Mouse (Mus musculus) heart, embryonic 11.5 days (tissue): ENCODE results near the gene Cd5l. TPM values are rescaled to one million over a fixed set of nuclear protein-coding genes. Genes with fewer than 3 reads are reported as not detected.
"Not testable (repeated sequence)": the region's sequence is repeated elsewhere in the genome, so short reads cannot be mapped to it uniquely, and the experiment has no call there.

Experiments used
- ATAC-seq: fragments of 200-750 bp; cut with Nextera tagmentation; replicated peaks from 2 replicates; pipeline ENCODE4 v1.8.0; 2017; ENCODE audit warnings: moderate library complexity; ENCODE audit not compliant: insufficient number of reproducible peaks, low FRiP score, low TSS enrichment
- H3K27ac ChIP-seq: fragments of 300-500 bp; sonication (generic); 2 replicates; pipeline ENCODE4 v1.5.1; 2014; ENCODE audit warnings: mild to moderate bottlenecking, low read depth, low read length
- H3K27me3 ChIP-seq: fragments of 300-500 bp; sonication (generic); 2 replicates; pipeline ENCODE4 v1.6.1; 2014; ENCODE audit warnings: mild to moderate bottlenecking, low read length, mixed read lengths; ENCODE audit not compliant: control insufficient read depth, insufficient read depth
- H3K36me3 ChIP-seq: fragments of 300-500 bp; sonication (generic); 2 replicates; pipeline ENCODE4 v1.6.1; 2014; ENCODE audit warnings: mild to moderate bottlenecking, low read length, moderate library complexity, mixed read lengths; ENCODE audit not compliant: control insufficient read depth, insufficient read depth
- H3K4me1 ChIP-seq: fragments of 300-500 bp; sonication (generic); 2 replicates; pipeline ENCODE4 v1.6.1; 2014; ENCODE audit warnings: low read length; ENCODE audit not compliant: control insufficient read depth, insufficient read depth
- H3K4me2 ChIP-seq: fragments of 300-500 bp; sonication (generic); 2 replicates; pipeline ENCODE4 v1.6.1; 2014; ENCODE audit warnings: mild to moderate bottlenecking, moderate library complexity
- H3K4me3 ChIP-seq: fragments of 300-500 bp; sonication (generic); 2 replicates; pipeline ENCODE4 v1.5.1; 2014; ENCODE audit warnings: low read depth, low read length
- H3K9ac ChIP-seq: fragments of 300-500 bp; sonication (generic); 2 replicates; pipeline ENCODE4 v1.6.1; 2014; ENCODE audit warnings: mild to moderate bottlenecking, low read depth, low read length, moderate library complexity
- H3K9me3 ChIP-seq: fragments of 300-500 bp; sonication (generic); replicated peaks from 2 replicates; pipeline ENCODE4 v1.6.1; 2016; ENCODE audit warnings: low read length; ENCODE audit not compliant: control insufficient read depth
- WGBS: fragments of 180-500 bp; shearing (Covaris S2); extraction: QIAGEN DNeasy Blood & Tissue Kit; methylation state at CpG from one replicate; pipeline ENCODE4 v1.1.7; 2014; ENCODE audit not compliant: insufficient replicate concordance; 5-methylcytosine and 5-hydroxymethylcytosine counted together
- polyA plus RNA-seq: library from polyadenylated mRNA; unstranded; fragments of >200 nt; fragmentation: Nextera tagmentation; extraction: Ambion mirVana; gene quantifications from 2 replicates; pipeline ENCODE4 v1.2.1, GENCODE M21; 2014

Gene Cd5l
- 0.31 TPM in 1 of 2 replicates, not detected in the other for polyA plus RNA-seq

DNA sequence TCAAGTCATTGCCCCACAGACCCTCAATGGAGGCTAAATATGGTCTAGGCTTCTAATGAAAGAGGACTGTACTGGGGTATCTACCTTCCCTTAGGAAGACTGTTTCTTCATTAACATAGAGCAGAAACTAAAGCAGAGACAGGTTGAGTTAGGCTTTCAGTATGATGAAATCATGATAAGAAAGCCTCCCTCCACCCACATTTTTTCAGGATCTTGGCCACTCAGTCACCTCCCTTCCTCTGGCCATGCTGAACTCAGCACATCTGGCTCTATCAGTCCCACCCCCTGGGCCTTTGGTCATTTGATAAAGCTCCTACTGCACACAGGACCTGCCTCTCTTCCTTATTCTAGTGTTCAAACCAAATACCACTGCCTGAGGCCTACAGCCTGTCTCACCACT lies at the start of gene Cd5l:
Gene Cd5l (plus strand): TSS at position 301 of the 400 bp plus-strand sequence.
- H3K27ac ChIP-seq = no peak within 1 kb of the TSS
- no peak within 1 kb of the TSS for H3K9ac ChIP-seq
- no peaks in the 10 kb centered on the region for H3K9me3 ChIP-seq
- no peak for ATAC-seq
- H3K36me3 ChIP-seq = no peaks in the 10 kb centered on the region
- H3K4me1 ChIP-seq = no peaks in the 10 kb centered on the region
- no peaks in the 10 kb centered on the region for H3K27me3 ChIP-seq
- H3K4me3 ChIP-seq = no peak within 1 kb of the TSS
- H3K4me2 ChIP-seq = no peak within 1 kb of the TSS

DNA sequence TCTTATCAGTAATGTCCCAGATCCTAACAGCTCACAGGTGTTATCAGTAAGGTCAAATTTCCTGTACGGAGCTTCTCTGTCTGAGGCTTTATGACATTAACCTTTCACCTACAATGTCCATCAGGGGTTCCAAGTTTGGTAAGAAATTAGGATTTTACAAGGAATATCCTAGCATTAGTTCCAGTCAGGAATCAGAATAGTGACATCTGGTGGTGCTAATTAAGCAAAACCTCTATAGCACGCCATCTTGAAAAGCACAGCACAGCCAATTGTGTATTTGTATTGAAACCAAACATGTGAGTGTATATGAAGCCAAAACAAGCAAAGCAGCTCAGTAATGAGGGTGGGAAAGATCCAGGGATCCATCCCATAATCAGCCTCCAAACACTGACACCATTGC lies 47.8 kb upstream of the Cd5l start:
- no peaks in the 10 kb centered on the region for H3K9me3 ChIP-seq
- no peaks in the 10 kb centered on the region for H3K36me3 ChIP-seq
- WGBS = 64% methylated on average over 2 of the region's 2 CpGs
- no peaks in the 10 kb centered on the region for H3K27me3 ChIP-seq
- no peak overlapping the region for H3K4me3 ChIP-seq
- H3K9ac ChIP-seq = no peak overlapping the region
- H3K27ac ChIP-seq = no peak overlapping the region
- no peak overlapping the region for H3K4me2 ChIP-seq
- H3K4me1 ChIP-seq = peaks cover 2% of the 10 kb centered on the region; the same call in 1 of the 2 replicates
- ATAC-seq = no peak

DNA sequence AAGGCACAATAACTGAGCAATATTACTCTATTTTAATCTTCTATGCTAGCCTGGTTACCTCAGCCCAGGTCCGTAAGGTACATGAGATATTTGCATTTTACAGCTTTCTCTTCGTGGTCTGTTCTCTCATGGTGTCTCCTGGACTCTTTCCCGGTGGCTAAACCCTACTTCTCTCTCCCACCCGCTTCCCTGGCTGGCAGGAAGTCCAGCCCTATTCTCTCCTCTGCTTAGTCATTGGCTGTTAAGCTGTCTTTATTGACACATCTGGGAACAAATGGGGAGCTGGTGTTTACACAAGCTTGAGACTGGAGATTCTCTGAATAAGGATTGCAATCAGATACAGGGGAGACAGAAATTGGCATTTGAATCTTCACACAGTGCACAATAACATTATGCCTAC lies 35.1 kb upstream of the Cd5l start:
- Histone ChIP-seq H3K27ac (no peak overlapping the region), H3K9me3 (no peaks in the 10 kb centered on the region), H3K27me3 (no peaks in the 10 kb centered on the region), H3K4me2 (no peak overlapping the region), H3K36me3 (no peaks in the 10 kb centered on the region), H3K4me3 (no peak overlapping the region), H3K4me1 (no peaks in the 10 kb centered on the region), H3K9ac (no peak overlapping the region)
- 55% methylated on average over 4 of the region's 4 CpGs for WGBS
- no peak for ATAC-seq

DNA sequence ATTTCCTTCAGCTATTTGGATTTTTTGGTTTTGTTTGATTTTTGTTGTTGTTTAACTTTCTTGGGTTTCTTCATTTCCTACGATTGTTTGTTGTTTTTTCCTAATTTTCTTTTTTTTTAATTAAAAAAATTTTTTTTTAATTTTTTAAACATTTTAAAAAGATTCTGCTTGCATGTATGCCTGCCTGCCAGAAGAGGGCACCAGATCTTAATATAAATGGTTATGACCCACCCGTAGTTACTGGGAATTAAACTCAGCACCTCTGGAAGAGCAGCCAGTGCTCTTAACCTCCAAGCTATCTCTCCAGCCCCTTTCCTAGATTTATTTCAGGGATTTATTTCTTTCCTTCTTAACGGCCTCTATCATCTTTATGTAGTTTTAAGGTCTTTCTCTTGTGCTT lies 33.9 kb upstream of the Cd5l start:
- WGBS = 7% methylated on average over 3 of the region's 3 CpGs
- H3K27me3 ChIP-seq = no peaks in the 10 kb centered on the region
- H3K4me1 ChIP-seq = no peaks in the 10 kb centered on the region
- no peak overlapping the region for H3K4me3 ChIP-seq
- H3K36me3 ChIP-seq = no peaks in the 10 kb centered on the region
- no peaks in the 10 kb centered on the region for H3K9me3 ChIP-seq
- no peak overlapping the region for H3K9ac ChIP-seq
- H3K4me2 ChIP-seq = no peak overlapping the region
- ATAC-seq = no peak
- H3K27ac ChIP-seq = no peak overlapping the region

DNA sequence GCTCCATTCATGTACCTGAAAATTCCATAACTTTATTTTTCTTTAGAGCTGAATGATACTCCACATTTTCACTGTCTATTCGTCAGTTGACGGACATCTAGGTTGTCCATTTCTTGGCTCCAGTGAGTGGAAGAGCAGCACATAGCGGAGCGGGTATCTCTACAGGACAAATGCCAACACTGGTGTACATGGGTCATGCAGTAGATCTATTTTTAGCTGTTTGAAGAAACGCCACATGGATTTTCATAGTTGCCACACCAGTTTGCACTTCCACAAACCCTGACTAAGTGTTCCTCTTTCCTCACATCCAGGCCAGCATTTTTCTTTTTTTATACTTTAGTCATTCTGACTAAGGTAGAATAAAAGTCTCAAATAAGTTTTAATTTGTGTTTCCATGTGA lies 19.8 kb upstream of the Cd5l start:
- H3K9me3 ChIP-seq = no peaks in the 10 kb centered on the region
- no peaks in the 10 kb centered on the region for H3K4me1 ChIP-seq
- 74% methylated on average over 5 of the region's 5 CpGs for WGBS
- no peak overlapping the region for H3K4me2 ChIP-seq
- no peak overlapping the region for H3K9ac ChIP-seq
- no peak for ATAC-seq
- no peaks in the 10 kb centered on the region for H3K36me3 ChIP-seq
- H3K4me3 ChIP-seq = no peak overlapping the region
- H3K27me3 ChIP-seq = no peaks in the 10 kb centered on the region
- no peak overlapping the region for H3K27ac ChIP-seq

DNA sequence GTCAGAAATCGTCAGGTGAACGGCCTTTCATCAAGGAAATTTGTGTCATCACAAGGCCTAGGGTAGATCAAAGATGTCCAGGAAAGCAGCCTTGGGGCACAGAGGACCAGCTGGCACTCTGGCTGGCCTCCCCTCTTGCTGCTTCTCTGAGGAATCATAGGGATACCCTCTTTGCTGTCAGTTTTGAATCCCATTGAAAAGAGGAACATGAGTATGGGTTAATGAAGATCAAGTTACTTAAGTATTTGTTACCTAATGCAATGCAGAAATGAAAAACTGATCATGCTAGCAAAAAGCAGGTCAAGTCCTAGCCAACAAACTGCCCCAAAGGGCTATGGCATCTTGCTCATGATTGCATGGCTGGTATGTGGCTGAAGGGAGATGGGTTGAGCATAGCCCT lies 6.7 kb upstream of the Cd5l start:
- H3K4me2 ChIP-seq, H3K36me3 ChIP-seq, H3K4me3 ChIP-seq, H3K27ac ChIP-seq, ATAC-seq, H3K9ac ChIP-seq, H3K9me3 ChIP-seq, H3K4me1 ChIP-seq, H3K27me3 ChIP-seq: not testable (repeated sequence)
- WGBS = 75% methylated on average over 2 of the region's 2 CpGs

DNA sequence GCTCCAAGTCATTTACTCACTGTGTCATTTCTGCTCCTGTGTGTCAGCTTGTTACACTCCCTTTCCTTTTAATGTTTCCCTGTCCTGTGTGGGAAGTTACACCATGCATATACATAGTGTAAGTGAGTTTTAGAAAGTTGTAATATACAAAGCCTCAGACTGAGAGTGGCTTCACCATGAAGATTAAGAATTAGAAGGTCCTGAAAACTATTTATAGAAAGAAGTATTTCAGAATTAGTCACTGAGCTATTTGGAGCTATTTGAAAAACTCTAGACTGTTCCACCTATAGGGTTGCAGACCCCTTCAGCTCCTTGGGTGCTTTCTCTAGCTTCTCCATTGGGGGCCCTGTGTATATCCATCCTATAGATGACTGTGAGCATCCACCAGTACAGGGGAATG lies 1.5 kb downstream of the Cd5l start:
- no peaks in the 10 kb centered on the region for H3K36me3 ChIP-seq
- no peaks in the 10 kb centered on the region for H3K4me1 ChIP-seq
- no peaks in the 10 kb centered on the region for H3K27me3 ChIP-seq
- H3K4me3 ChIP-seq = no peak overlapping the region
- no peak overlapping the region for H3K9ac ChIP-seq
- no peak for ATAC-seq
- no peak overlapping the region for H3K27ac ChIP-seq
- H3K9me3 ChIP-seq = no peaks in the 10 kb centered on the region
- no peak overlapping the region for H3K4me2 ChIP-seq

DNA sequence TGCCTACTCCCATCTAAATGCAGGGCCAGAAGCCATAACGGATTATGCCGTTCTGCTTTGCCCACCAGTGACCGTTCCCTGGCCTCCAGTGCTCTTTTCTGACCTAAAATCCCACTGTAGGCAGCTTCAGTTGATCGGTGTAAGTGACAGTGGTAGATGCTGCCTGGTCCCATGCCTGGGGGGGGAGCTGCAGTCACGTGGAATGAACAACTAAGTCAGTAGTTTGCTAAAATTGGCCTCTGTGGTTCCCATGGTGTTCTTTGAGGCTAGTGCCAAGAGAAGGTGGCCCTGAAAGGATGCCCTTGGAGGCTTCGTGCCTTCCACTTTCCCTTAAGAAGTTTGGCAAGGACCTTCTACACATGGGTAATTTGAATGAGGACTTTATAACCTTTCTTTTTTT lies 2.8 kb downstream of the Cd5l start:
- no peak for ATAC-seq
- Histone ChIP-seq H3K9me3 (no peaks in the 10 kb centered on the region), H3K36me3 (no peaks in the 10 kb centered on the region), H3K27me3 (no peaks in the 10 kb centered on the region), H3K4me2 (no peak overlapping the region), H3K4me3 (no peak overlapping the region), H3K4me1 (no peaks in the 10 kb centered on the region), H3K9ac (no peak overlapping the region), H3K27ac (no peak overlapping the region)
- 78% methylated on average over 6 of the region's 6 CpGs for WGBS

DNA sequence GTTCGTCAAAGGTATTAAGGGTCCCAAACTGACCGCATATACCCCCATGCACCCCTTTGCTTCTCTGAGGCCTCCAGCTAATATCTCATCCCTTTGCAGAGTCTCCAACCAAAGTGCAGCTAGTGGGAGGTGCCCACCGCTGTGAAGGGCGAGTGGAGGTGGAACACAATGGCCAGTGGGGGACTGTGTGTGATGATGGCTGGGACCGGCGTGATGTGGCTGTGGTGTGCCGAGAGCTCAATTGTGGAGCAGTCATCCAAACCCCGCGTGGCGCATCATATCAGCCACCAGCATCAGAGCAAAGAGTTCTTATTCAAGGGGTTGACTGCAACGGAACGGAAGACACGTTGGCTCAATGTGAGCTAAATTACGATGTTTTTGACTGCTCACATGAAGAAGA lies 8.0 kb downstream of the Cd5l start:
- 88% methylated on average over 14 of the region's 14 CpGs for WGBS
- Histone ChIP-seq H3K4me2 (no peak overlapping the region), H3K27me3 (no peaks in the 10 kb centered on the region), H3K27ac (no peak overlapping the region), H3K4me3 (no peak overlapping the region), H3K9me3 (no peaks in the 10 kb centered on the region), H3K36me3 (no peaks in the 10 kb centered on the region), H3K4me1 (no peaks in the 10 kb centered on the region), H3K9ac (no peak overlapping the region)
- no peak for ATAC-seq
